Mouse (Mus musculus) embryonic fibroblast, embryonic 13.5 days (primary cell): ENCODE measurements around the gene Dbi.

ENCODE experiments used
- CTCF ChIP-seq: IDR thresholded peaks from 2 replicates; pipeline ENCODE4 v1.5.1; 2011; ENCODE audit warnings: mild to moderate bottlenecking, control low read depth, low read length, moderate library complexity, borderline replicate concordance; ENCODE audit not compliant: insufficient read depth
- POLR2A ChIP-seq: IDR thresholded peaks from 2 replicates; pipeline ENCODE4 v1.6.1; 2011; ENCODE audit warnings: low read depth, mild to moderate bottlenecking, control low read depth, low read length, moderate library complexity

GRCm38 (mm10) chr1:120109741-120110432 is 11.0 kb downstream of the Dbi start:
- TF ChIP-seq CTCF (no peak), POLR2A (no peak)
